Mouse (Mus musculus): ENCODE data around the gene Ckm. TPM values are rescaled to one million over a fixed set of nuclear protein-coding genes. Genes with fewer than 3 reads are reported as not detected.
A peak's percentile ranks its signal among the peaks of the same experiment; 100 is the strongest.

Ckm gene
- polyA plus RNA-seq, 1 experiment from 2014 or later: 0.40 TPM

- peak overlapping the region; percentile 53 for H3K4me2 ChIP-seq
- WGBS: 43% methylated on average over 4 of the region's 4 CpGs
Observed at GRCm38 (mm10) chr7:19462443-19462842, 57.9 kb downstream of the Ckm start.

GRCm38 (mm10) chr7:19462884-19463381, 58.4 kb downstream of the Ckm start, which contains the start of gene Exoc3l2:
Gene Exoc3l2, plus strand, starts transcription at chr7:19463331.
- peak within 1 kb of the TSS; percentile 47 for H3K9ac ChIP-seq (ENCODE audit: low read depth, low read length)
- H3K4me3 ChIP-seq (ENCODE audit: low read depth, low read length): peak within 1 kb of the TSS; percentile 42
- peak; percentile 24; the same call in 1 of the 2 replicates for ATAC-seq (replicated peaks; ENCODE audit: low FRiP score)
- H3K27ac ChIP-seq (ENCODE audit: low read depth, low read length): peak within 1 kb of the TSS; percentile 63
- 0 out of 2 replicates have a peak, but pooled peaks cover 4% of the 10 kb centered on the region for H3K27me3 ChIP-seq (replicated peaks; ENCODE audit: control insufficient read depth, insufficient read depth, low read length)
- WGBS: 23% methylated on average over 6 of the region's 6 CpGs
- peak within 1 kb of the TSS; percentile 53 for H3K4me2 ChIP-seq
- H3K9me3 ChIP-seq (ENCODE audit: control insufficient read depth, low read length): no peaks in the 10 kb centered on the region
- peaks cover 22% of the 10 kb centered on the region for H3K4me1 ChIP-seq (replicated peaks; ENCODE audit: control insufficient read depth, insufficient read depth, low read length)
- no peak for DNase-seq (ENCODE audit: low spot score)
- H3K36me3 ChIP-seq (ENCODE audit: control insufficient read depth, insufficient read depth, low read length): no peaks in the 10 kb centered on the region

More at GRCm38 (mm10) chr7:19462443-19462842, 57.9 kb downstream of the Ckm start:
- Histone ChIP-seq H3K27me3 (replicated peaks; ENCODE audit: control insufficient read depth, insufficient read depth, low read length) (0 out of 2 replicates have a peak, but pooled peaks cover under 1% of the 10 kb centered on the region), H3K4me3 (ENCODE audit: low read depth, low read length) (peak overlapping the region; percentile 42), H3K9ac (ENCODE audit: low read depth, low read length) (peak overlapping the region; percentile 47), H3K9me3 (ENCODE audit: control insufficient read depth, low read length) (no peaks in the 10 kb centered on the region), H3K4me1 (replicated peaks; ENCODE audit: control insufficient read depth, insufficient read depth, low read length) (peaks cover 21% of the 10 kb centered on the region), H3K27ac (ENCODE audit: low read depth, low read length) (peak overlapping the region; percentile 63), H3K36me3 (ENCODE audit: control insufficient read depth, insufficient read depth, low read length) (no peaks in the 10 kb centered on the region)
- ATAC-seq (replicated peaks; ENCODE audit: low FRiP score): no peak
- no peak for DNase-seq (ENCODE audit: low spot score)

GRCm38 (mm10) chr7:19464367-19465307, 60.1 kb downstream of the Ckm start:
- H3K9me3 ChIP-seq (ENCODE audit: control insufficient read depth, low read length): no peaks in the 10 kb centered on the region
- 0 out of 2 replicates have a peak overlapping the region, but pooled peaks have one; percentile 26 for H3K9ac ChIP-seq (ENCODE audit: low read depth, low read length)
- peaks cover 22% of the 10 kb centered on the region for H3K4me1 ChIP-seq (replicated peaks; ENCODE audit: control insufficient read depth, insufficient read depth, low read length)
- WGBS: 9% methylated on average over 22 of the region's 22 CpGs
- no peak overlapping the region for H3K27ac ChIP-seq (ENCODE audit: low read depth, low read length)
- no peak for ATAC-seq (replicated peaks; ENCODE audit: low FRiP score)
- peak overlapping the region; percentile 53 for H3K4me2 ChIP-seq
- H3K27me3 ChIP-seq (replicated peaks; ENCODE audit: control insufficient read depth, insufficient read depth, low read length): peaks cover 9% of the 10 kb centered on the region
- peak overlapping the region; percentile 32 for H3K4me3 ChIP-seq (ENCODE audit: low read depth, low read length)
- DNase-seq (ENCODE audit: low spot score): no peak
- no peaks in the 10 kb centered on the region for H3K36me3 ChIP-seq (ENCODE audit: control insufficient read depth, insufficient read depth, low read length)

GRCm38 (mm10) chr7:19466602-19467145, 62.1 kb downstream of the Ckm start:
- no peak overlapping the region for H3K4me2 ChIP-seq
- no peak for ATAC-seq (replicated peaks; ENCODE audit: low FRiP score)
- H3K9ac ChIP-seq (ENCODE audit: low read depth, low read length): no peak overlapping the region
- H3K4me3 ChIP-seq (ENCODE audit: low read depth, low read length): no peak overlapping the region
- H3K36me3 ChIP-seq (ENCODE audit: control insufficient read depth, insufficient read depth, low read length): no peaks in the 10 kb centered on the region
- H3K27me3 ChIP-seq (replicated peaks; ENCODE audit: control insufficient read depth, insufficient read depth, low read length): peaks cover 15% of the 10 kb centered on the region
- peaks cover 26% of the 10 kb centered on the region for H3K4me1 ChIP-seq (replicated peaks; ENCODE audit: control insufficient read depth, insufficient read depth, low read length)
- DNase-seq (ENCODE audit: low spot score): no peak
- H3K27ac ChIP-seq (ENCODE audit: low read depth, low read length): peak overlapping the region; percentile 5; the same call in 1 of the 2 replicates
- WGBS: 59% methylated on average over 5 of the region's 5 CpGs
- no peaks in the 10 kb centered on the region for H3K9me3 ChIP-seq (ENCODE audit: control insufficient read depth, low read length)

GRCm38 (mm10) chr7:19467638-19468037, 63.1 kb downstream of the Ckm start:
- ATAC-seq (replicated peaks; ENCODE audit: low FRiP score): no peak
- Histone ChIP-seq H3K27me3 (replicated peaks; ENCODE audit: control insufficient read depth, insufficient read depth, low read length) (peaks cover 20% of the 10 kb centered on the region), H3K27ac (ENCODE audit: low read depth, low read length) (no peak overlapping the region), H3K4me3 (ENCODE audit: low read depth, low read length) (no peak overlapping the region), H3K9me3 (ENCODE audit: control insufficient read depth, low read length) (no peaks in the 10 kb centered on the region), H3K36me3 (ENCODE audit: control insufficient read depth, insufficient read depth, low read length) (no peaks in the 10 kb centered on the region), H3K4me1 (replicated peaks; ENCODE audit: control insufficient read depth, insufficient read depth, low read length) (peaks cover 24% of the 10 kb centered on the region), H3K4me2 (0 out of 2 replicates have a peak overlapping the region, but pooled peaks have one; percentile 4), H3K9ac (ENCODE audit: low read depth, low read length) (no peak overlapping the region)
- no peak for DNase-seq (ENCODE audit: low spot score)
- 28% methylated on average over 6 of the region's 6 CpGs for WGBS

GRCm38 (mm10) chr7:19468279-19468678, 63.7 kb downstream of the Ckm start:
- DNase-seq (ENCODE audit: low spot score) (no peak), ATAC-seq (replicated peaks; ENCODE audit: low FRiP score) (no peak)
- peaks cover 21% of the 10 kb centered on the region for H3K4me1 ChIP-seq (replicated peaks; ENCODE audit: control insufficient read depth, insufficient read depth, low read length)
- H3K9ac ChIP-seq (ENCODE audit: low read depth, low read length): no peak overlapping the region
- H3K27ac ChIP-seq (ENCODE audit: low read depth, low read length): no peak overlapping the region
- 0 out of 2 replicates have a peak overlapping the region, but pooled peaks have one; percentile 4 for H3K4me2 ChIP-seq
- no peaks in the 10 kb centered on the region for H3K36me3 ChIP-seq (ENCODE audit: control insufficient read depth, insufficient read depth, low read length)
- H3K4me3 ChIP-seq (ENCODE audit: low read depth, low read length): no peak overlapping the region
- H3K9me3 ChIP-seq (ENCODE audit: control insufficient read depth, low read length): no peaks in the 10 kb centered on the region
- peaks cover 27% of the 10 kb centered on the region for H3K27me3 ChIP-seq (replicated peaks; ENCODE audit: control insufficient read depth, insufficient read depth, low read length)
- WGBS: 55% methylated on average over 12 of the region's 12 CpGs

GRCm38 (mm10) chr7:19469404-19469803, 64.8 kb downstream of the Ckm start:
- DNase-seq (ENCODE audit: low spot score) (no peak), ATAC-seq (replicated peaks; ENCODE audit: low FRiP score) (no peak)
- Histone ChIP-seq H3K4me3 (ENCODE audit: low read depth, low read length) (no peak overlapping the region), H3K9ac (ENCODE audit: low read depth, low read length) (no peak overlapping the region), H3K27ac (ENCODE audit: low read depth, low read length) (no peak overlapping the region), H3K36me3 (ENCODE audit: control insufficient read depth, insufficient read depth, low read length) (no peaks in the 10 kb centered on the region), H3K27me3 (replicated peaks; ENCODE audit: control insufficient read depth, insufficient read depth, low read length) (peaks cover 38% of the 10 kb centered on the region), H3K9me3 (ENCODE audit: control insufficient read depth, low read length) (no peaks in the 10 kb centered on the region), H3K4me2 (no peak overlapping the region), H3K4me1 (replicated peaks; ENCODE audit: control insufficient read depth, insufficient read depth, low read length) (peaks cover 22% of the 10 kb centered on the region)
- 57% methylated on average over 23 of the region's 23 CpGs for WGBS

GRCm38 (mm10) chr7:19470308-19470707, 65.7 kb downstream of the Ckm start:
- Histone ChIP-seq H3K4me2 (no peak overlapping the region; the same call in 1 of the 2 replicates), H3K36me3 (ENCODE audit: control insufficient read depth, insufficient read depth, low read length) (no peaks in the 10 kb centered on the region), H3K4me1 (replicated peaks; ENCODE audit: control insufficient read depth, insufficient read depth, low read length) (peaks cover 21% of the 10 kb centered on the region), H3K9ac (ENCODE audit: low read depth, low read length) (no peak overlapping the region), H3K4me3 (ENCODE audit: low read depth, low read length) (no peak overlapping the region), H3K27me3 (replicated peaks; ENCODE audit: control insufficient read depth, insufficient read depth, low read length) (peaks cover 45% of the 10 kb centered on the region), H3K27ac (ENCODE audit: low read depth, low read length) (no peak overlapping the region), H3K9me3 (ENCODE audit: control insufficient read depth, low read length) (no peaks in the 10 kb centered on the region)
- 34% methylated on average over 14 of the region's 14 CpGs for WGBS
- ATAC-seq (replicated peaks; ENCODE audit: low FRiP score): no peak
- no peak for DNase-seq (ENCODE audit: low spot score)
